Mouse (Mus musculus) ES-Bruce4 (cell line): ENCODE measurements around the gene Rnase4.

Experiments used
- CTCF ChIP-seq: IDR thresholded peaks from one replicate; pipeline ENCODE4 v1.8.1; 2011; ENCODE audit warnings: low read depth, low read length
- EP300 ChIP-seq: IDR thresholded peaks from 2 replicates; pipeline ENCODE4 v1.6.1; 2011; ENCODE audit warnings: low read depth, low read length; ENCODE audit not compliant: insufficient read depth
- POLR2A ChIP-seq: IDR thresholded peaks from one replicate; pipeline ENCODE4 v1.8.1; 2011; ENCODE audit warnings: low read length; ENCODE audit not compliant: insufficient read depth

GRCm38 (mm10) chr14:51106449-51106967 is 15.6 kb downstream of the Rnase4 start:
- TF ChIP-seq CTCF (no peak), POLR2A (no peak), EP300 (no peak)
